Mouse (Mus musculus) limb, embryonic 11.5 days (tissue): Measurements from ENCODE around the gene Mrs2. TPM values are rescaled to one million over a fixed set of nuclear protein-coding genes. Genes with fewer than 3 reads are reported as not detected.

Experiments used
- ATAC-seq: fragments of 200-750 bp; cut with Nextera tagmentation; 2 replicates; pipeline ENCODE4 v1.8.0; 2017; ENCODE audit warnings: low read depth; ENCODE audit not compliant: insufficient number of reproducible peaks, low FRiP score, low TSS enrichment
- DNase-seq: peaks from one replicate; pipeline ENCODE4 v3.0.0-alpha.2; 2015; ENCODE audit warnings: low spot score
- H3K27ac ChIP-seq: fragments of 300-500 bp; sonication (generic); replicated peaks from 2 replicates; pipeline ENCODE4 v1.5.1; 2014; ENCODE audit warnings: low read depth, mild to moderate bottlenecking, low read length
- H3K27me3 ChIP-seq: fragments of 300-500 bp; sonication (generic); 2 replicates; pipeline ENCODE4 v1.6.1; 2014; ENCODE audit warnings: mild to moderate bottlenecking, low read length, mixed read lengths; ENCODE audit not compliant: control insufficient read depth, insufficient read depth
- H3K36me3 ChIP-seq: fragments of 300-500 bp; sonication (generic); 2 replicates; pipeline ENCODE4 v1.6.1; 2014; ENCODE audit warnings: mild to moderate bottlenecking, low read length, moderate library complexity, mixed read lengths; ENCODE audit not compliant: control insufficient read depth, insufficient read depth
- H3K4me1 ChIP-seq: fragments of 300-500 bp; sonication (generic); 2 replicates; pipeline ENCODE4 v1.6.1; 2014; ENCODE audit warnings: low read length, mixed read lengths; ENCODE audit not compliant: control insufficient read depth, insufficient read depth
- H3K4me2 ChIP-seq: fragments of 300-500 bp; sonication (generic); 2 replicates; pipeline ENCODE4 v1.6.1; 2014; ENCODE audit warnings: low read depth, mild to moderate bottlenecking, moderate library complexity; ENCODE audit not compliant: severe bottlenecking
- H3K4me3 ChIP-seq: fragments of 300-500 bp; sonication (generic); 2 replicates; pipeline ENCODE4 v1.5.1; 2014; ENCODE audit warnings: low read depth, low read length
- H3K9ac ChIP-seq: fragments of 300-500 bp; sonication (generic); 2 replicates; pipeline ENCODE4 v1.6.1; 2014; ENCODE audit warnings: mild to moderate bottlenecking, low read length
- H3K9me3 ChIP-seq: fragments of 300-500 bp; sonication (generic); 2 replicates; pipeline ENCODE4 v1.6.1; 2016; ENCODE audit warnings: low read length; ENCODE audit not compliant: control insufficient read depth
- WGBS: fragments of 180-500 bp; shearing (Covaris S2); extraction: QIAGEN DNeasy Blood & Tissue Kit; methylation state at CpG from one replicate; pipeline ENCODE4 v1.1.7; 2014; 5-methylcytosine and 5-hydroxymethylcytosine counted together
- polyA plus RNA-seq: library from polyadenylated mRNA; unstranded; fragments of >200 nt; fragmentation: Nextera tagmentation; extraction: Ambion mirVana; gene quantifications from 2 replicates; pipeline ENCODE4 v1.2.1, GENCODE M21; 2014

The Mrs2 gene
- polyA plus RNA-seq, 1 experiment from 2014 or later: 23.4 TPM

DNA sequence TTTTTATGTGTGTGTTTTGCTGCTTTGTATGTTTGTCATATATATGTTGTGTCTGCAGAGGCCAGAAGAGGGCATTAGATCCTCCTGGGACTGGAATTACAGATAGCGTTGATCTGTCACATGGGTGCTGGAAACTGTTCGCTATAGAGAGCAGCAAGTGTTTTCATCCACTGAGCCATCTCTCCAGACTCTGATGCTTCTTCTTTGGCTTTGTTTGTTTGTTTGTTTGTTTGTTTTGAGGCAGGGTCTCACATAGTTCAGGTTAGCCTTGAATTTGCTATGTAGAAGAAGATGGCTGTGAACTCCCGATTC lies 6.9 kb upstream of the Mrs2 start:
- H3K9me3 ChIP-seq: no peaks in the 10 kb centered on the region
- no peak for ATAC-seq
- WGBS: 84% methylated on average over 3 of the region's 3 CpGs

DNA sequence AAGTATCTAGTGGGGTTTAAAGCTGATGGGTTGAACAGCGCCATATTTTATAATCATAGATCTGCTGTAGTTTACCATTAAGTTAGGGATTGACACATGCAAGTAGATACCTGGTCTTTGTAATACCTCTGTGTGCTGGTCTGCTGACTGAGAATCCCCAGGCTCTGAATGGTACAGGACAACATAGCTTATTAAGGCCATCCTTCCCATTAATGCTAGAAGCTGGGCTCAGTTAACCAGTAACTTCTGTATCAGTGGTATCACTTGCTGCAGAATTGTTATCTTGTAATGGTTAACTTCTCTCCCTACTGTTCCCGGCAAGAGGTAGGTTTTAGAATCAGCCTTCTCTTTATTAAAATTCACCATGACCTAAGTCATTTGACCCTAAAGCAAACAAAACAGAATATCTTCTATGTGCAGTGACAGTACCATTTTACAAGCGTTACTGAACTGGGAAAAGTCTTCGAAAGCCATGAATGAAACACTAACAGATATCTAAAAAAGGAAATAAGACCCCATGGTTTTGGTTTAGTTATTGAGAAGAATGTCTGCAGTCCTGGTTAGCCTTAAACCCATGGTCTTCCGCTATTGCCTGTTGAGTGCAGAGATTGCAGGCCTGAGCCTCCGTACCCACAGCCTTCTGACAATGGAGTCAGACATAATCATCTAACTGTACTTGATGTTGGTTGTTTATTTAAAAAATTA lies 6.4 kb upstream of the Mrs2 start:
- DNase-seq (no peak), ATAC-seq (no peak)
- H3K9ac ChIP-seq: no peak overlapping the region
- no peak overlapping the region for H3K27ac ChIP-seq
- no peak overlapping the region for H3K4me2 ChIP-seq
- 92% methylated on average over 6 of the region's 6 CpGs for whole genome bisulfite sequencing
- no peaks in the 10 kb centered on the region for H3K4me1 ChIP-seq
- no peak overlapping the region for H3K4me3 ChIP-seq
- no peaks in the 10 kb centered on the region for H3K27me3 ChIP-seq
- no peaks in the 10 kb centered on the region for H3K36me3 ChIP-seq
- no peaks in the 10 kb centered on the region for H3K9me3 ChIP-seq

More for the DNA sequence above, 6.9 kb upstream of the Mrs2 start:
- no peaks in the 10 kb centered on the region for H3K4me1 ChIP-seq
- no peak overlapping the region for H3K9ac ChIP-seq
- no peak for DNase-seq
- H3K36me3 ChIP-seq: no peaks in the 10 kb centered on the region
- no peak overlapping the region for H3K27ac ChIP-seq
- no peaks in the 10 kb centered on the region for H3K27me3 ChIP-seq
- H3K4me2 ChIP-seq: no peak overlapping the region
- H3K4me3 ChIP-seq: no peak overlapping the region

DNA sequence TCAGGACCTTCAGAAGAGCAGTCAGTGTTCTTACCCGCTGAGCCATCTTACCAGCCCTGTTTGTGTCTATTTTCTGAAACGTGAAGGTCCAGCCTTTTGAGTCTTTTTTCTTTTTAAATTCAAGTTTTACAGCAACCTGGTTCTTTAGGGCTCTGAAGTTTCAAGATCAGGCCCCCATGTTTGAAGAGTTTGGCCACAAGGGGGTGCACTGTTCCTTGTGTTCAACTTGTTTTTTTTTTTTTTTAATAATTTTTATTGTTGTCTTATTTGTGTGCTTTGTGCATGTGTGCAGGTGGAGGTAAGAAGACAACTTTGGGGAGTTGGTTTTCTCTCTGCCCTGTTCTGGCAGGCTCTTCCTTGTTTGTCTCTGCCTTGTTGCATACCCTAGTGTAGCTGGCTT lies 4.5 kb upstream of the Mrs2 start:
- H3K4me1 ChIP-seq: no peaks in the 10 kb centered on the region
- H3K36me3 ChIP-seq: no peaks in the 10 kb centered on the region
- H3K4me3 ChIP-seq: no peak overlapping the region
- H3K4me2 ChIP-seq: no peak overlapping the region
- 18% methylated on average over 2 of the region's 2 CpGs for WGBS
- ATAC-seq (no peak), DNase-seq (peak; percentile 58)
- no peaks in the 10 kb centered on the region for H3K9me3 ChIP-seq
- H3K27ac ChIP-seq: no peak overlapping the region
- no peaks in the 10 kb centered on the region for H3K27me3 ChIP-seq
- no peak overlapping the region for H3K9ac ChIP-seq

DNA sequence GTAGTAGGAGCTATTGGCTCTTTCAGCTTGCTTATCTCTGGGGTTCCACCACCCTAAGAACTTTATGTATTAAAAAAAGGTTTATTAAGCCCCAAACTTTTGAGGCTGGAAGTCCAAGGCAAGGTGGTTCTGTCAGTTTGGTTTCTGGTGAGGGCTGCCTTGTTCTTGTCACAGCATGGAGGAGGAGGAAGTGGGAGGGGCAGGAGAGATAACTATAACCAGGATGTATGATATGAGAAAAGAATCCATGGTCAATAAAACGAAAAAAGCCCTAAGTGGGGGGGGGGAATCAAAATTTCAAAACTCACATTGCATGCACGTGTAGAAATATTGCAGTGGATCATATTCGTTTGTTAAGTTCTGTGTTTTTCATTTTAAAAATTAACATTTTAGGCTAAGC lies 3.0 kb upstream of the Mrs2 start:
- Histone ChIP-seq H3K4me2 (no peak overlapping the region), H3K27ac (no peak overlapping the region), H3K27me3 (no peaks in the 10 kb centered on the region), H3K9me3 (no peaks in the 10 kb centered on the region), H3K9ac (no peak overlapping the region), H3K4me1 (no peaks in the 10 kb centered on the region), H3K36me3 (no peaks in the 10 kb centered on the region), H3K4me3 (no peak overlapping the region)
- ATAC-seq: no peak
- no peak for DNase-seq
- 85% methylated on average over 3 of the region's 3 CpGs for WGBS

DNA sequence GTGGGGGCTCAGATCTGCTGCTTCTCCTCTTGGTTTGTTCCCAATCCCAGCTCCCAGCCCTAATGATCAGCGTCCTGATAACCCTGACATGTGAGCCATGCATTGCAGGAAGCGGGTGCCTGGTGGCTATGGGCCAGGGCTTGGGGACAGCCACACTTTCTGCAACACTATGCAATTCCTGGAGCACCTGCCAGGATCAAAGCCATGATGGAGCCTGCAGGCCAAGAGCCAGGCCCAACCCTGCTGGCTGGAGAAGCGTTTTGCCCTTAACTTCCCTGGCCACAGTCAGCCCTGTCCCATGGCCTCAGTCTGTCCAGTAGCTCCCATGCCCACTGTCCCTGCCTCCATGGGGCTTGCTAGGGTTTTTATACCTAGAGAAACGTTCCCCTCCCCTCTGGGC lies 2.2 kb upstream of the Mrs2 start:
- H3K4me3 ChIP-seq: no peak overlapping the region
- H3K27ac ChIP-seq: no peak overlapping the region
- H3K9me3 ChIP-seq: no peaks in the 10 kb centered on the region
- no peaks in the 10 kb centered on the region for H3K4me1 ChIP-seq
- H3K4me2 ChIP-seq: no peak overlapping the region
- H3K27me3 ChIP-seq: no peaks in the 10 kb centered on the region
- 75% methylated on average over 4 of the region's 4 CpGs for whole genome bisulfite sequencing
- no peaks in the 10 kb centered on the region for H3K36me3 ChIP-seq
- no peak overlapping the region for H3K9ac ChIP-seq
- ATAC-seq: no peak
- DNase-seq: no peak

DNA sequence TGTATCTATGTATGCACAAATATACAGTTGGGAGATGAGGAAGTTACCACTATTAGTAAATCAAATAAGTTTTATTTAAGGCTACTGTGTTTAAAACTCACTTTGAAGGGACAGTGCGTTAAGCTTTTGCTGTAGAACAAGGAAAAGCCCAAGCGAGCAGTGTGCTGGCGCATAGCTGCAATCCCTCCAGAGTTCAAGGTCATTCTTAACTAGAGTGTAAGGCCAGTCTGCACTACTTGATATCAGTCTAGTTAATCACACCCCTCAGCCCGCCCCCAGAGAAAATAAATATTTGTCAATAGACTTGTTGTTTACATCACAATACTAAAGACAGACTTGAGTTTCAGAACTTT lies 337 bp upstream of the Mrs2 start:
- no peak; the same call in 1 of the 2 replicates for ATAC-seq
- Histone ChIP-seq H3K4me1 (no peaks in the 10 kb centered on the region), H3K4me3 (peak overlapping the region; percentile 85), H3K27me3 (no peaks in the 10 kb centered on the region), H3K4me2 (peak overlapping the region; percentile 76), H3K27ac (no peak overlapping the region), H3K36me3 (no peaks in the 10 kb centered on the region), H3K9me3 (no peaks in the 10 kb centered on the region), H3K9ac (peak overlapping the region; percentile 88; the same call in 1 of the 2 replicates)
- 56% methylated on average over 4 of the region's 4 CpGs for WGBS
- DNase-seq: no peak

DNA sequence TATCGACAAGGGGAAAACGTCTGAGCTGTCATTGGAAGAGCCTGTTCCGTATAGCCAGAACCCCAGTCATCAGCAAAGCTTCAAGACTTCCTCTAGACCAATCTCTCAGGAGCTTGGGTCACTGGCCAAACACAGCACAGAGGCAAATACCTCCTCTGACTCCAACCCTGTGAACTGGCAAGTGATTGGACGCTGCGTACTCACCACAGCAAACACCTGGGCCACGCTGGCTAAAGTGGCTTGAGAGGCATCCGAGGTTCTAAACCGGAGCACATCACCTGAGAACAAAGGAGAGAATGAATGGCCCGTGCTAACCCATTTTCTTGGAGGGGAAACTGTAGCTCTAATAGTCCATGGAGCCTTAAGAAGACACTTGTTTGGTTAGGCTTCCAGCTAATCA lies 1.9 kb downstream of the Mrs2 start:
- Histone ChIP-seq H3K4me3 (no peak overlapping the region), H3K36me3 (no peaks in the 10 kb centered on the region), H3K27ac (no peak overlapping the region), H3K9ac (no peak overlapping the region), H3K4me2 (no peak overlapping the region), H3K9me3 (no peaks in the 10 kb centered on the region), H3K4me1 (no peaks in the 10 kb centered on the region), H3K27me3 (no peaks in the 10 kb centered on the region)
- DNase-seq: no peak
- ATAC-seq: no peak
- WGBS: 88% methylated on average over 9 of the region's 9 CpGs

DNA sequence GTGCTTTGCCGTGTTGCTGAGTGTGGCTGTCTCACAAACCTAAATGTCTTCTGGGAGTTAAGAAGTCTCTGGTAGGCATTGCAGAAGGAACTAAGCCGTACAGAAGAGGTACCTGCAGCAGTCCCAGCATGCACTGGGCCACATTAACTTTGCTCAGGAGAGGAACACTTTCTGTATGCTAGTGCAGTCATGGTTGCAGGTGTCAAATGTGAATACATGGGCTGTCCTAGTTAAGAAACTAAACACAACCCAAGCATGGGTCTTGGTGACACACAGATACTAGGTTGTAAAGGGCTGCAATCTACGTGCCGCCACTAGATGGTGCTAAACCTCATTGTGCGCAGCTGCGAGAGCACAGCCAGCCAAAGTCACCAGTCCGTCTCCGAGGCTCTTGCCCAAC lies 13.1 kb downstream of the Mrs2 start:
- H3K27me3 ChIP-seq: no peaks in the 10 kb centered on the region
- H3K9ac ChIP-seq: no peak overlapping the region
- ATAC-seq: no peak
- no peaks in the 10 kb centered on the region for H3K9me3 ChIP-seq
- WGBS: 85% methylated on average over 6 of the region's 8 CpGs
- no peak for DNase-seq
- no peaks in the 10 kb centered on the region for H3K4me1 ChIP-seq
- H3K36me3 ChIP-seq: peaks cover 4% of the 10 kb centered on the region; the same call in 1 of the 2 replicates
- no peak overlapping the region for H3K4me2 ChIP-seq
- H3K27ac ChIP-seq: no peak overlapping the region
- H3K4me3 ChIP-seq: no peak overlapping the region

DNA sequence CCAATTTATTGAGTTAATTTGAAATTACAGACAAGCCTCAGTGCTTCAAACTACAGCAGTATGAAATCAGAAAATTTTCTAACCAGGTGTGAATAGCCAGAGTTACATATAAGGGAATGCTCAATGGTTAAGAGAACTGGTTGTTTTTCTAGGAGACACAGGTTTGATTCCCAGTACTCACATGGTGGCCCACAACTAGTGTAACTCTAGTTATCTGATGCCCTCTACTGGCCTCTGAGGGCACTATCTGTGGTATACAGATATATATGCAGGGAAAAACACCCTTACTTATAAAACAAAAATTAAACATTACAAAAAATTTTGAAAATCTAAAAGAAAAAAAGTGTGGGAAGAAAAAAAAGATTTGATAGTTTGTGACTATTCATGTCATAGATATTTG lies 17.2 kb downstream of the Mrs2 start:
- no peak for ATAC-seq
- Histone ChIP-seq H3K27me3 (no peaks in the 10 kb centered on the region), H3K36me3 (peaks cover 8% of the 10 kb centered on the region; the same call in 1 of the 2 replicates)

More for the DNA sequence above, 17.2 kb downstream of the Mrs2 start:
- no peaks in the 10 kb centered on the region for H3K9me3 ChIP-seq
- no peak overlapping the region for H3K9ac ChIP-seq
- no peak for DNase-seq
- no peaks in the 10 kb centered on the region for H3K4me1 ChIP-seq
- H3K4me3 ChIP-seq: no peak overlapping the region
- H3K4me2 ChIP-seq: no peak overlapping the region
- no peak overlapping the region for H3K27ac ChIP-seq
